In genomic region chr10:78412319-78413151, GRCm38 (mm10) we compare ENCODE assay signal across 8 mouse cellular contexts. TPM values are rescaled to one million over a fixed set of nuclear protein-coding genes. Genes with fewer than 3 reads are reported as not detected.
A peak's percentile ranks its signal among the peaks of the same experiment; 100 is the strongest.
DNase-seq lines count a peak whose midpoint lies in the region; ATAC-seq and TF ChIP-seq lines count a peak whose summit lies in the region.

Gene Rrp1 (minus strand): TSS chr10:78413043.

- H3K4me2 ChIP-seq in forebrain, embryonic 16.5 days (ENCODE audit: low read length): peak within 1 kb of the TSS; percentile 85
- peak within 1 kb of the TSS; percentile 86 for H3K4me2 ChIP-seq in lung, embryonic 14.5 days

- peak within 1 kb of the TSS; percentile 87 for H3K27ac ChIP-seq in forebrain, embryonic 16.5 days (ENCODE audit: low read length)
- peak within 1 kb of the TSS; percentile 95 for H3K27ac ChIP-seq in layer of hippocampus, adult 2 months
- H3K27ac ChIP-seq in lung, embryonic 14.5 days (ENCODE audit: low read depth): peak within 1 kb of the TSS; percentile 84
- H3K27ac ChIP-seq in olfactory bulb, adult 2 months (ENCODE audit: insufficient read depth, low read depth, low read length): peak within 1 kb of the TSS; percentile 77
- no peak within 1 kb of the TSS for H3K27ac ChIP-seq in thymus, adult 2 months (ENCODE audit: control insufficient read depth, insufficient read depth, low read length)

- peak within 1 kb of the TSS; percentile 87 for H3K9ac ChIP-seq in forebrain, embryonic 16.5 days (replicated peaks; ENCODE audit: low read depth, low read length)
- peak within 1 kb of the TSS; percentile 91 for H3K9ac ChIP-seq in lung, embryonic 14.5 days

- H3K4me3 ChIP-seq in G1E (ENCODE audit: low read depth, low read length): peak within 1 kb of the TSS; percentile 97
- H3K4me3 ChIP-seq in forebrain, embryonic 16.5 days (replicated peaks; ENCODE audit: low read length): peak within 1 kb of the TSS; percentile 94
- peak within 1 kb of the TSS; percentile 95 for H3K4me3 ChIP-seq in layer of hippocampus, adult 2 months
- H3K4me3 ChIP-seq in lung, embryonic 14.5 days (ENCODE audit: low read depth, low read length): peak within 1 kb of the TSS; percentile 94
- H3K4me3 ChIP-seq in olfactory bulb, adult 2 months (ENCODE audit: insufficient read depth, low read depth, low read length): peak within 1 kb of the TSS; percentile 90
- peak within 1 kb of the TSS; percentile 75 for H3K4me3 ChIP-seq in thymus, adult 2 months (ENCODE audit: control insufficient read depth, insufficient read depth, low read length)

- ATAC-seq in G1E (ENCODE audit: extremely low read depth, insufficient number of reproducible peaks, low FRiP score, poor library complexity, severe bottlenecking): peak; percentile 81
- ATAC-seq in forebrain, embryonic 16.5 days: peak; percentile 97
- ATAC-seq in lung, embryonic 14.5 days (ENCODE audit: insufficient read depth): peak; percentile 93

- H3K27me3 ChIP-seq in G1E (ENCODE audit: insufficient read depth, low read length): no peaks in the 10 kb centered on the region; the same call in 1 of the 2 replicates
- H3K27me3 ChIP-seq in forebrain, embryonic 16.5 days (replicated peaks; ENCODE audit: control insufficient read depth, insufficient read depth, low read length): no peaks in the 10 kb centered on the region
- no peaks in the 10 kb centered on the region for H3K27me3 ChIP-seq in lung, embryonic 14.5 days (ENCODE audit: insufficient read depth, low read length)
- H3K27me3 ChIP-seq in thymus, adult 2 months (ENCODE audit: control insufficient read depth, insufficient read depth, low read length): no peaks in the 10 kb centered on the region

- peak; percentile 87 for DNase-seq in G1E (ENCODE audit: low spot score)
- DNase-seq in cerebellum, adult 18-20 months: peak; percentile 95 to 98
- peak; percentile 93 to 95 for DNase-seq in heart, postnatal 36 days
- DNase-seq in layer of hippocampus, adult 2 months (ENCODE audit: low spot score in 2 of 2): peak; percentile 96 to 99
- DNase-seq in lung, embryonic 14.5 days: peak; percentile 98
- peak; percentile 94 for DNase-seq in thymus, adult 2 months

- peaks cover 38% of the 10 kb centered on the region for H3K36me3 ChIP-seq in G1E (replicated peaks)
- H3K36me3 ChIP-seq in forebrain, embryonic 16.5 days (ENCODE audit: control insufficient read depth, insufficient read depth): peaks cover 16% of the 10 kb centered on the region
- H3K36me3 ChIP-seq in lung, embryonic 14.5 days (ENCODE audit: insufficient read depth): peaks cover 34% of the 10 kb centered on the region
- peaks cover 32% of the 10 kb centered on the region for H3K36me3 ChIP-seq in thymus, adult 2 months (ENCODE audit: control insufficient read depth, insufficient read depth, low read length)

- peak; percentile 100 for TF ChIP-seq CTCF in G1E (IDR thresholded peaks at IDR 0.05; ENCODE audit: low read depth, low read length)
- peak; percentile 99 for TF ChIP-seq CTCF in layer of hippocampus, adult 2 months (conservative IDR thresholded peaks at IDR 0.05)
- peak; percentile 100 for TF ChIP-seq CTCF in lung, embryonic 14.5 days (IDR thresholded peaks at IDR 0.05; ENCODE audit: low read depth)
- peak; percentile 96 for TF ChIP-seq CTCF in olfactory bulb, adult 2 months (IDR thresholded peaks at IDR 0.05; ENCODE audit: insufficient read depth, low read depth, low read length)
- TF ChIP-seq CTCF in thymus, adult 2 months (IDR thresholded peaks at IDR 0.05; ENCODE audit: borderline replicate concordance, control insufficient read depth, extremely low read depth, insufficient read depth, low read length, poor library complexity): peak; percentile 97

- WGBS in forebrain, embryonic 16.5 days: under 1% methylated on average over 70 of the region's 70 CpGs
- under 1% methylated on average over 70 of the region's 70 CpGs for WGBS in lung, embryonic 14.5 days
- under 1% methylated on average over 70 of the region's 70 CpGs for WGBS in olfactory bulb, adult 2 months
- WGBS in thymus, adult 2 months: under 1% methylated on average over 70 of the region's 70 CpGs

- TF ChIP-seq POLR2A in olfactory bulb, adult 2 months (IDR thresholded peaks at IDR 0.05; ENCODE audit: insufficient read depth, low read depth, low read length): peak; percentile 64
- TF ChIP-seq POLR2A in thymus, adult 2 months (IDR thresholded peaks at IDR 0.05; ENCODE audit: control insufficient read depth, extremely low read depth, insufficient read depth, low read length, poor library complexity): peak; percentile 72

- intact Hi-C loops in heart, postnatal 36 days (cut with DNase I): loop anchor here (1.0 to 5.0 kb wide), 2 partner anchors 168 to 685 kb away; partner anchors contain the start of genes 2610008E11Rik and Trappc10

- peaks cover 55% of the 10 kb centered on the region for H3K4me1 ChIP-seq in G1E (ENCODE audit: insufficient read depth, low read depth, low read length)
- H3K4me1 ChIP-seq in forebrain, embryonic 16.5 days (replicated peaks; ENCODE audit: control insufficient read depth, insufficient read depth, low read length): peaks cover 15% of the 10 kb centered on the region
- no peaks in the 10 kb centered on the region for H3K4me1 ChIP-seq in lung, embryonic 14.5 days (ENCODE audit: insufficient read depth)
- peaks cover 20% of the 10 kb centered on the region for H3K4me1 ChIP-seq in olfactory bulb, adult 2 months (ENCODE audit: control insufficient read depth, insufficient read depth, low read length)
- peaks cover 11% of the 10 kb centered on the region for H3K4me1 ChIP-seq in thymus, adult 2 months (replicated peaks; ENCODE audit: control insufficient read depth, insufficient read depth, low read length)

- no peaks in the 10 kb centered on the region for H3K9me3 ChIP-seq in G1E (replicated peaks)
- H3K9me3 ChIP-seq in forebrain, embryonic 16.5 days (ENCODE audit: control insufficient read depth, low read length): no peaks in the 10 kb centered on the region
- H3K9me3 ChIP-seq in lung, embryonic 14.5 days (ENCODE audit: low read depth, low read length): no peaks in the 10 kb centered on the region

RNA-seq across cellular contexts. Expression of gene Rrp1, which starts in this region (rescaled TPM):
- total RNA-seq in G1E (2014; fragmentation: Nextera tagmentation) (172 and 189 TPM in 2 replicates), G1E (2017) (423 and 464 TPM in 2 replicates)
- 372 and 420 TPM in 2 replicates for polyA plus RNA-seq in G1E (2012)
- polyA plus RNA-seq in forebrain, embryonic 16.5 days (2015; fragmentation: Nextera tagmentation; extraction: Ambion mirVana): 436 and 438 TPM in 2 replicates
- total RNA-seq in heart, postnatal 36 days (2021): 10 to 100 TPM; 93.6 to 97.2 TPM
- total RNA-seq in layer of hippocampus, adult 2 months (2021): 100 to 1,000 TPM; 352 to 358 TPM
- 239 and 249 TPM in 2 replicates for polyA plus RNA-seq in lung, embryonic 14.5 days (2014; fragmentation: Nextera tagmentation; extraction: Ambion mirVana)
- polyA plus RNA-seq in olfactory bulb, adult 2 months (2012; ENCODE audit: insufficient read depth, insufficient read length, low replicate concordance, missing spikeins): 444 TPM in 1 of 2 replicates, not detected in the other
- 133 and 164 TPM in 2 replicates for polyA plus RNA-seq in thymus, adult 2 months (2012; rRNA removed)
